Mouse (Mus musculus) frontal cortex, postnatal 14 days (tissue): ENCODE results near the gene Il1rl2.
A peak's percentile ranks its signal among the peaks of the same experiment; 100 is the strongest.

ENCODE experiments used
- DNase-seq, 2 experiments: peaks; one replicate each; pipeline ENCODE4 v3.0.0; 2022; ENCODE audit warnings: low spot score in 2 of 2

Gene Il1rl2

GRCm38 (mm10) chr1:40324955-40325702, 719 bp downstream of the Il1rl2 start:
- DNase-seq: no peak

GRCm38 (mm10) chr1:40325711-40326327, 1.4 kb downstream of the Il1rl2 start:
- no peak for DNase-seq

GRCm38 (mm10) chr1:40327604-40328003, 3.2 kb downstream of the Il1rl2 start:
- DNase-seq: no peak

- DNase-seq: no peak
Observed at GRCm38 (mm10) chr1:40329526-40329925, 5.1 kb downstream of the Il1rl2 start.

DNA sequence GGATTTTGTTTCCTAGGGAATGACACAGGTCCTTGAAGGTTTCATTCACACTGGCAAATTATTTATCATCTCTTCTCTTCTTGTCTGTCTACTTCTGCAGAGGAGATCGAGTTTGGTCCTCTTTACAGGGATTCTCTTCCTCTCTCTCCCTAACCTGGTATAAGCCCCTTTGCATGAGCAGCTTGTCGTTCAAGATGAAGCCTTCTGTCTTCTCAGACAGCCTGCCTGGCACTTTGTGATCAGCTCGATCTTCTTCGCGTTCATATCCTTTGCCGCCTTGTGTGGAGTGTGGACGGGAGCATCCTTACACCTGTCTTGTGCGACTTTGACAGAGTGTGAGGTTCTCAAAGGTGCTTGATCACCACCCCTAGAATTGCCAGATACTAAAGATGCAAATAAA, 5.8 kb downstream of the Il1rl2 start:
- no peak for DNase-seq

GRCm38 (mm10) chr1:40339346-40339745, 14.9 kb downstream of the Il1rl2 start:
- DNase-seq: no peak

- DNase-seq: no peak
Observed at GRCm38 (mm10) chr1:40340102-40340501, 15.7 kb downstream of the Il1rl2 start.

GRCm38 (mm10) chr1:40352158-40352903, 27.9 kb downstream of the Il1rl2 start:
- no peak for DNase-seq

DNA sequence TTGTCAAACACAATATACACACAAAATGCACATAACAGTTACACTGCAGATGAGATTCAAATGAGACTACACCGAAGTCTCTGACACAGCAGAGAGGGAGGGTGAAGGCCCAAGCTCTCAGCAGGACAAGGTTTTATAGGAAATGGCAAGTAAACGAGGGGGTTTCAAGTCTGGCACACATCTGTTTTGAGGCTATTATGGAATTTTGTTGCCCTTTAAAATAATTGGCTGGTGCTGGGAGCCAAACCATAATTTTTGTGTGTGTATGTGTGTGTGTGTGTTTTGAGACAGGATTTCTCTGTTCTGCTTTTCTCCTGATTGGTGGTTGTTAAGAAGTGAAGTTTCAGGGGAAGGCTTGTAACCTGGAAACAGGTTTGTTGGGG, 28.5 kb downstream of the Il1rl2 start:
- DNase-seq: no peak

GRCm38 (mm10) chr1:40354665-40355064, 30.3 kb downstream of the Il1rl2 start:
- DNase-seq: no peak

DNA sequence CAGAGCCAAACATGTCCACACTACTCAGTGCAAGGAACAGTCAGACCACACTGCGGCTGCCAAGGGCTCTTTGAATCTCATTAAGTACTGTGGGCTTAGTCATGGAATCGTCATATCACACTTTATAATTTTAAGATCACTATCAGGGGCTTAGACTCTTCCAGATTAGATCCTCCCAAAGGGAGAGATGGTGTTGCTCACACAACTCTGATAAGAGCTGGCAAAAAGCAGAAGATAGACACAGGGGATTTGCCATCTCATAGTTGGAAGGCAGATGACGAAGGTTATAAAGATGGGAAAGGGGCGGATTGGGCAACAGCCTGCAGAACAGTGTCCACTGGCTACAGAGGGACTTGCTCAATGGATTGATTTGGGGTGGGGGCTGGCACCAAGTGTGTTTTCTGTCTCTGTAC, 31.0 kb downstream of the Il1rl2 start:
- DNase-seq: no peak

GRCm38 (mm10) chr1:40355904-40356521, 31.6 kb downstream of the Il1rl2 start:
- DNase-seq: no peak

GRCm38 (mm10) chr1:40357921-40358320, 33.5 kb downstream of the Il1rl2 start:
- DNase-seq: no peak

DNA sequence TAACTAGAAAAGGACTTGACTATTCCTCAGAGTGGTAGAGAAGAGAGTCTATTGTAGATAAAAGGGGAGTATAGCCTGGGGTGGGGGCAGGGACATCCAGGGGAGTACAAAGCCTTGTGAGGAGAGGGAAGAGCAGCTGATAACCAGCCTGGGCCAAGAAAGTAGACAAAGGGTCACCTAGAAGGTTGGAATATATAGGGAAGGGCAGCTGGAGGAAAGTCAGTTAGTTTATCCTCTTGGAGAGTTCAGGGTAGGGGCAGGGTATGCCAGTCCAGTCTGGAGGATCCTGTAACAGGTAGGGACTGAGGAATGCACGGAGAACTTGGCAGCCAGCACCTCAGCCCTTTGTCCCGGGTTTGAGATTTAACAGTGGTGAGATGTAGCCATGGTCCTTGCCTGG, 33.9 kb downstream of the Il1rl2 start:
- DNase-seq: no peak

- peak in 1 of 2 experiments; percentile 22 for DNase-seq
Observed at GRCm38 (mm10) chr1:40358771-40359181, 34.4 kb downstream of the Il1rl2 start.

DNA sequence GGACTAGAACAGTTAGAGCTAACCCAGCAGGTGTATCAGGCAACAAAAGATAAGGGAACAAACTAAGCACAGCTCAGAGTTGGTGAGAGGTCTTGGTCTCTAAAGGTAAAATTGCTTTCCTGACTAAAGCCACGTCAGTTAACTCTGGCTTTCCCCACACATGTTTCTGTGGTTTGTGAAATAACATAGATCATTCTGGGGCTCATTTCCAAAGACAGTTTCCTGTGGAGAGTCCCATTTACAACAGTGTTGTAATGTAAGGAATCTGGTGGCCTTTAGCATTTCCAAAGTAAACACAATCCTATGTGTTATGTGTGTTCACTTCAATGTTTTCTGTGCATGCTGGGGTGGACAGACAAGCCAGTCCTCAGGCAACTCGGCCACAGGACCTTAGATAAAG, 35.3 kb downstream of the Il1rl2 start:
- no peak for DNase-seq

GRCm38 (mm10) chr1:40360969-40361368, 36.6 kb downstream of the Il1rl2 start:
- no peak for DNase-seq

GRCm38 (mm10) chr1:40361596-40361995, 37.2 kb downstream of the Il1rl2 start:
- no peak for DNase-seq

- DNase-seq: no peak
Observed at GRCm38 (mm10) chr1:40362784-40363183, 38.4 kb downstream of the Il1rl2 start.

- DNase-seq: no peak
Observed at GRCm38 (mm10) chr1:40372951-40373350, 48.5 kb downstream of the Il1rl2 start.

- no peak for DNase-seq
Observed at GRCm38 (mm10) chr1:40375148-40375547, 50.7 kb downstream of the Il1rl2 start.

- DNase-seq: no peak
Observed at GRCm38 (mm10) chr1:40376745-40377144, 52.3 kb downstream of the Il1rl2 start.
